Mouse (Mus musculus) forebrain, embryonic 10.5 days (tissue): Measurements from ENCODE around the gene Otop1. TPM values are rescaled to one million over a fixed set of nuclear protein-coding genes. Genes with fewer than 3 reads are reported as not detected.

Experiments used
- DNase-seq: peaks from one replicate; pipeline ENCODE4 v3.0.0-alpha.2; 2017; ENCODE audit warnings: low spot score; ENCODE audit errors: extremely low spot score
- H3K27ac ChIP-seq: fragments of 300-500 bp; sonication (generic); 2 replicates; pipeline ENCODE4 v1.5.1; 2016; ENCODE audit warnings: mild to moderate bottlenecking
- H3K27me3 ChIP-seq: fragments of 300-500 bp; sonication (generic); 2 replicates; pipeline ENCODE4 v1.6.1; 2016; ENCODE audit warnings: mild to moderate bottlenecking; ENCODE audit not compliant: poor library complexity, severe bottlenecking
- H3K36me3 ChIP-seq: fragments of 300-500 bp; sonication (generic); replicated peaks from 2 replicates; pipeline ENCODE4 v1.6.1; 2016; ENCODE audit warnings: mild to moderate bottlenecking, moderate library complexity
- H3K4me1 ChIP-seq: fragments of 300-500 bp; sonication (generic); 2 replicates; pipeline ENCODE4 v1.6.1; 2016
- H3K4me3 ChIP-seq: fragments of 300-500 bp; sonication (generic); 2 replicates; pipeline ENCODE4 v1.5.1; 2016; ENCODE audit warnings: mild to moderate bottlenecking, moderate library complexity
- H3K9me3 ChIP-seq: fragments of 300-500 bp; sonication (generic); 2 replicates; pipeline ENCODE4 v1.6.1; 2016; ENCODE audit warnings: mild to moderate bottlenecking, moderate library complexity
- WGBS: fragments of 180-500 bp; shearing (Covaris S2); methylation state at CpG from one replicate; pipeline ENCODE4 v1.1.7; 2016; 5-methylcytosine and 5-hydroxymethylcytosine counted together
- polyA plus RNA-seq: library from polyadenylated mRNA; unstranded; fragments of >200 nt; fragmentation: Nextera tagmentation; extraction: Ambion mirVana; gene quantifications from 2 replicates; pipeline ENCODE4 v1.2.1, GENCODE M21; 2016

Gene Otop1
- polyA plus RNA-seq, 1 experiment from 2014 or later = 0.04 TPM

GRCm38 (mm10) chr5:38307255-38308101, 31.7 kb downstream of the Otop1 start:
- H3K27me3 ChIP-seq = peaks cover 20% of the 10 kb centered on the region
- 9% methylated on average over 26 of the region's 26 CpGs for WGBS
- DNase-seq = peak; percentile 87
- no peaks in the 10 kb centered on the region for H3K9me3 ChIP-seq
- peaks cover 8% of the 10 kb centered on the region for H3K4me1 ChIP-seq
- peak overlapping the region; percentile 49 for H3K4me3 ChIP-seq
- no peaks in the 10 kb centered on the region for H3K36me3 ChIP-seq
- peak overlapping the region; percentile 62; the same call in 1 of the 2 replicates for H3K27ac ChIP-seq

- peak; percentile 51 for DNase-seq
- H3K36me3 ChIP-seq = no peaks in the 10 kb centered on the region
- H3K4me1 ChIP-seq = peaks cover 5% of the 10 kb centered on the region
- 0 out of 2 replicates have a peak, but pooled peaks cover 3% of the 10 kb centered on the region for H3K9me3 ChIP-seq
- H3K27me3 ChIP-seq = peaks cover 20% of the 10 kb centered on the region
- WGBS = 55% methylated on average over 5 of the region's 5 CpGs
- no peak overlapping the region for H3K27ac ChIP-seq
- H3K4me3 ChIP-seq = no peak overlapping the region
These were observed 33.1 kb downstream of the Otop1 start for GRCm38 (mm10) chr5:38308873-38309272.

GRCm38 (mm10) chr5:38309795-38310194, 34.0 kb downstream of the Otop1 start:
- 82% methylated on average over 3 of the region's 3 CpGs for WGBS

GRCm38 (mm10) chr5:38318966-38319786, 43.4 kb downstream of the Otop1 start, which contains the start of gene Drd5:
Drd5 (plus strand) TSS chr5:38319367.
- Histone ChIP-seq H3K36me3 (no peaks in the 10 kb centered on the region), H3K9me3 (no peaks in the 10 kb centered on the region), H3K4me1 (peaks cover 11% of the 10 kb centered on the region), H3K27me3 (peaks cover 71% of the 10 kb centered on the region), H3K27ac (no peak within 1 kb of the TSS), H3K4me3 (peak within 1 kb of the TSS; percentile 59)
- WGBS = 2% methylated on average over 67 of the region's 67 CpGs
- DNase-seq = no peak

More at GRCm38 (mm10) chr5:38309795-38310194, 34.0 kb downstream of the Otop1 start:
- Histone ChIP-seq H3K27ac (no peak overlapping the region), H3K4me3 (no peak overlapping the region), H3K9me3 (0 out of 2 replicates have a peak, but pooled peaks cover 3% of the 10 kb centered on the region), H3K36me3 (no peaks in the 10 kb centered on the region), H3K27me3 (peaks cover 20% of the 10 kb centered on the region), H3K4me1 (peaks cover 5% of the 10 kb centered on the region)
- no peak for DNase-seq

- no peak overlapping the region for H3K27ac ChIP-seq
- WGBS = 85% methylated on average over 4 of the region's 4 CpGs
- no peaks in the 10 kb centered on the region for H3K4me1 ChIP-seq
- DNase-seq = no peak
- no peak overlapping the region for H3K4me3 ChIP-seq
- H3K9me3 ChIP-seq = no peaks in the 10 kb centered on the region
- no peaks in the 10 kb centered on the region for H3K27me3 ChIP-seq
- no peaks in the 10 kb centered on the region for H3K36me3 ChIP-seq
These were observed 57.6 kb downstream of the Otop1 start for GRCm38 (mm10) chr5:38333381-38333780.

- 55% methylated on average over 1 of the region's 1 CpGs for whole genome bisulfite sequencing
- Histone ChIP-seq H3K4me3 (no peak overlapping the region), H3K36me3 (no peaks in the 10 kb centered on the region), H3K27ac (no peak overlapping the region), H3K27me3 (no peaks in the 10 kb centered on the region), H3K9me3 (no peaks in the 10 kb centered on the region), H3K4me1 (no peaks in the 10 kb centered on the region)
- DNase-seq = no peak
These were observed 58.8 kb downstream of the Otop1 start for GRCm38 (mm10) chr5:38334582-38334981.

- WGBS = 76% methylated on average over 3 of the region's 3 CpGs
- Histone ChIP-seq H3K4me3 (no peak overlapping the region), H3K27me3 (peaks cover under 1% of the 10 kb centered on the region; the same call in 1 of the 2 replicates), H3K27ac (no peak overlapping the region), H3K9me3 (no peaks in the 10 kb centered on the region), H3K36me3 (no peaks in the 10 kb centered on the region), H3K4me1 (peaks cover 6% of the 10 kb centered on the region)
- no peak for DNase-seq
These were observed 67.3 kb downstream of the Otop1 start for GRCm38 (mm10) chr5:38343101-38343500.

GRCm38 (mm10) chr5:38346646-38347432, 71.1 kb downstream of the Otop1 start:
- no peaks in the 10 kb centered on the region for H3K9me3 ChIP-seq
- peaks cover 5% of the 10 kb centered on the region; the same call in 1 of the 2 replicates for H3K27me3 ChIP-seq
- WGBS = 39% methylated on average over 10 of the region's 10 CpGs
- H3K4me1 ChIP-seq = peaks cover 28% of the 10 kb centered on the region
- H3K36me3 ChIP-seq = no peaks in the 10 kb centered on the region
- H3K27ac ChIP-seq = no peak overlapping the region
- peak; percentile 19 for DNase-seq
- no peak overlapping the region for H3K4me3 ChIP-seq

GRCm38 (mm10) chr5:38350351-38350929, 74.7 kb downstream of the Otop1 start:
- peaks cover 25% of the 10 kb centered on the region for H3K4me1 ChIP-seq
- DNase-seq = peak; percentile 41
- H3K4me3 ChIP-seq = no peak overlapping the region
- no peaks in the 10 kb centered on the region for H3K9me3 ChIP-seq
- 17% methylated on average over 5 of the region's 5 CpGs for WGBS
- H3K27me3 ChIP-seq = peaks cover 14% of the 10 kb centered on the region; the same call in 1 of the 2 replicates
- no peaks in the 10 kb centered on the region for H3K36me3 ChIP-seq
- peak overlapping the region; percentile 63; the same call in 1 of the 2 replicates for H3K27ac ChIP-seq
